Mouse (Mus musculus) heart, postnatal 0 days (tissue): ENCODE data around the gene Csnk2a1. TPM values are rescaled to one million over a fixed set of nuclear protein-coding genes. Genes with fewer than 3 reads are reported as not detected.
A peak's percentile ranks its signal among the peaks of the same experiment; 100 is the strongest.

Experiments used
- ATAC-seq: fragments of 200-750 bp; cut with Nextera tagmentation; 2 replicates; pipeline ENCODE4 v1.8.0; 2017; ENCODE audit warnings: low read depth, moderate number of reproducible peaks, moderate library complexity; ENCODE audit not compliant: insufficient read depth
- DNase-seq: peaks from one replicate; pipeline ENCODE4 v3.0.0-alpha.2; 2016; ENCODE audit warnings: low spot score
- H3K27ac ChIP-seq: fragments of 300-500 bp; sonication (generic); 2 replicates; pipeline ENCODE4 v1.5.1; 2014; ENCODE audit warnings: low read depth, mild to moderate bottlenecking
- H3K27me3 ChIP-seq: fragments of 300-500 bp; sonication (generic); 2 replicates; pipeline ENCODE4 v1.6.1; 2014; ENCODE audit warnings: low read length, mixed read lengths; ENCODE audit not compliant: control insufficient read depth, insufficient read depth
- H3K36me3 ChIP-seq: fragments of 300-500 bp; sonication (generic); replicated peaks from 2 replicates; pipeline ENCODE4 v1.6.1; 2014; ENCODE audit warnings: low read length, mixed read lengths; ENCODE audit not compliant: control insufficient read depth, insufficient read depth
- H3K4me1 ChIP-seq: fragments of 300-500 bp; sonication (generic); 2 replicates; pipeline ENCODE4 v1.6.1; 2014; ENCODE audit warnings: antibody characterized with exemption; ENCODE audit not compliant: control insufficient read depth, insufficient read depth
- H3K4me2 ChIP-seq: fragments of 300-500 bp; sonication (generic); 2 replicates; pipeline ENCODE4 v1.6.1; 2014; ENCODE audit warnings: low read depth, mild to moderate bottlenecking, low read length, moderate library complexity
- H3K4me3 ChIP-seq: fragments of 300-500 bp; sonication (generic); 2 replicates; pipeline ENCODE4 v1.5.1; 2014; ENCODE audit warnings: low read depth, low read length
- H3K9ac ChIP-seq: fragments of 300-500 bp; sonication (generic); replicated peaks from 2 replicates; pipeline ENCODE4 v1.6.1; 2014; ENCODE audit warnings: low read depth, low read length, mixed read lengths
- H3K9me3 ChIP-seq: fragments of 300-500 bp; sonication (generic); replicated peaks from 2 replicates; pipeline ENCODE4 v1.6.1; 2016; ENCODE audit warnings: low read length; ENCODE audit not compliant: control insufficient read depth
- CTCF ChIP-seq: IDR thresholded peaks from 2 replicates; pipeline ENCODE4 v1.5.1; 2016; ENCODE audit warnings: antibody characterized with exemption, control low read depth, low read depth
- EP300 ChIP-seq: IDR thresholded peaks from 2 replicates; pipeline ENCODE4 v1.6.1; 2016; ENCODE audit warnings: antibody characterized with exemption, low read depth
- WGBS: fragments of 180-500 bp; shearing (Covaris S2); extraction: QIAGEN DNeasy Blood & Tissue Kit; methylation state at CpG from one replicate; pipeline ENCODE4 v1.1.7; 2014; 5-methylcytosine and 5-hydroxymethylcytosine counted together
- polyA plus RNA-seq: library from polyadenylated mRNA; unstranded; fragments of >200 nt; fragmentation: Nextera tagmentation; extraction: Ambion mirVana; gene quantifications from 2 replicates; pipeline ENCODE4 v1.2.1, GENCODE M21; 2015
- total RNA-seq: library from RNA; depleted of rRNA; stranded (reverse); fragments of >200 nt; gene quantifications from 2 replicates; pipeline ENCODE4 v1.2.3, GENCODE M21; 2014; ENCODE audit warnings: low replicate concordance; rRNA removed

Csnk2a1 gene
- total and polyA plus RNA-seq, 2 experiments from 2014 or later = 74.4 to 89.5 TPM

DNA sequence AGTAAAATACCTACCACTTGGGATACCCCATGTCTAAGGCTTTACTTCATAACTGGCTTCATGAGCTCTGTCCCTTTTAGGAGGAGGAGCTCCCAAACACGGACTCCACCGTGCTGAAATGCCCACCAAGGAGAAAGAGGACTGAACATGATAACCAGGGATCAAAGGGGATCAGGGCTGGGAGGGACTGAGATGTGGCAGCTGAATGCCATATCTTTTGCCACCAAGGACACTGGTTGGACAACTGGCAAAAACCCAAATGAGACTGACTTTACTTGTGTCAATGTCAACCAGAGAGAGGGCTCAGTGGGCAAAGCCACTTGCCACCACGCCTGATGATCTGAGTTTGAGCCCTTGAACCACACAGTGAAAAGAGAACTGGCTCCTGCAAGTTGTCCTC, 98.2 kb downstream of the Csnk2a1 start:
- Histone ChIP-seq H3K27me3 (no peaks in the 10 kb centered on the region), H3K27ac (no peak overlapping the region)
- 80% methylated on average over 3 of the region's 3 CpGs for WGBS

DNA sequence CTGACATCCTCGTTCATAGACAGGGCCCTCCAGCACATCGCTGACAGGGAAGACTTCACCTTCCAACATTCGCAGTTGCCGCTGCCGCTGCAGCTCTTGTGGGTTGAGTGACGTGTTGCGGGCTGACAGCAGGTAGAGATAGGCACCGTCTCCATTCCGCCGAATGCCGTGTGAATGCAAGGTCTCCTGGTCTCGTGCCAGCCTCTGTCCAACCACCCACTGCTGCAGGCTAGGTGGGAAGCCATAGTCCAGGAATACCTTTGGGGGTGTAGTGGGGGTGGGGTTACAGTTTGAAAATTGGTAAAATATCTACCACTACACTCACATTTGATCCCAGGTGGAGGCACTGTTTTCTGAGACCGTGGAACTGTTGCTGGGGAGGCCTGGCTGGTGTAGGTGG, 99.5 kb downstream of the Csnk2a1 start:
- Histone ChIP-seq H3K4me3 (no peak overlapping the region), H3K9me3 (no peaks in the 10 kb centered on the region), H3K9ac (no peak overlapping the region), H3K36me3 (peaks cover 79% of the 10 kb centered on the region), H3K27ac (no peak overlapping the region), H3K27me3 (no peaks in the 10 kb centered on the region), H3K4me1 (peaks cover 6% of the 10 kb centered on the region), H3K4me2 (no peak overlapping the region)
- no peak for DNase-seq
- TF ChIP-seq CTCF (no peak), EP300 (no peak)
- ATAC-seq = no peak
- 67% methylated on average over 13 of the region's 13 CpGs for WGBS

More for the DNA sequence above, 98.2 kb downstream of the Csnk2a1 start:
- H3K4me2 ChIP-seq = no peak overlapping the region
- TF ChIP-seq EP300 (no peak), CTCF (no peak)
- H3K4me1 ChIP-seq = no peaks in the 10 kb centered on the region
- ATAC-seq (no peak), DNase-seq (no peak)
- H3K36me3 ChIP-seq = peaks cover 85% of the 10 kb centered on the region
- H3K9ac ChIP-seq = no peak overlapping the region
- H3K4me3 ChIP-seq = no peak overlapping the region
- no peaks in the 10 kb centered on the region for H3K9me3 ChIP-seq

DNA sequence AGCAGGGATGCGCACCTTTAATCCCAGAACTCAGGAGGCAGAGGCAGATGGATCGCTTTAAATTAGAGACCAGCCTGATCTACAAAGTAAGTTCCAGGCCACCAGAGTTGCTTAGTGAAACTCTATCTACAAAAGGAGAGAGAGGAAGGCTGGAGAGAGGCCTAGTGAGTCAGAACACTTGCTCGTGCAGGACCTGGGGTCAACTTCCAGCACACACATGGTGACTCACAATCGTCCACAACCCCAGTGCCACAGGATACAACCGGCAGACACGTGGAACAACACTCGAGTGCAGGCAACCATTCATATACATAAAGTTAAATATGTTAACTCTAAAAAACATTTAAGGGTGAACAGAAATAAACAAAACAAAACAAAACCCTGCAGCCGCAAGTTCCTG, 100.0 kb downstream of the Csnk2a1 start:
- Histone ChIP-seq H3K9ac (no peak overlapping the region), H3K4me3 (no peak overlapping the region), H3K4me2 (no peak overlapping the region), H3K27me3 (no peaks in the 10 kb centered on the region), H3K27ac (no peak overlapping the region; the same call in 1 of the 2 replicates), H3K36me3 (peaks cover 74% of the 10 kb centered on the region), H3K4me1 (peaks cover 11% of the 10 kb centered on the region), H3K9me3 (no peaks in the 10 kb centered on the region)
- WGBS = 70% methylated on average over 8 of the region's 8 CpGs
- no peak for TF ChIP-seq CTCF
- TF ChIP-seq EP300 = no peak
- ATAC-seq (no peak), DNase-seq (no peak)

DNA sequence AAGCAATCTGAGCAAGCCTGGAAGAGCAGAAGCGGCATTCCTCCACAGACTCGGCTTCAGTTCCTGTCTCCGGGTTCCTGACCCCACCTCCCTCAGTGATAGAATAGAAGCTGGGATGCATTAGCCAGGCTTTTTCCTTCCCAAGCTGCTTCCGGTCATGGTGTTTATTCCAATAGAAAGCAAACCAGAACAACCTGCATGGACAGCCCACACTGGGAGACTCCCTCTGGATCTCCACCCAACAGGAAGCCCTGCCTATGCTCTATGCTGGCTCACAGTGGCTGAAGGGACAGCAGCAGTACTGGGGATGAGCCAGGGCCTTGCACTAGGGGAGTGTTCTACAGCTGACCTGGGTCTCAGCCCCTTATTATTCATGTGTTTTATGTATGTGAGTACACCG, 101.3 kb downstream of the Csnk2a1 start:
- Histone ChIP-seq H3K4me1 (peaks cover 12% of the 10 kb centered on the region), H3K27ac (0 out of 2 replicates have a peak overlapping the region, but pooled peaks have one; percentile 48), H3K4me3 (no peak overlapping the region), H3K27me3 (no peaks in the 10 kb centered on the region), H3K9me3 (no peaks in the 10 kb centered on the region), H3K36me3 (peaks cover 61% of the 10 kb centered on the region), H3K4me2 (no peak overlapping the region), H3K9ac (no peak overlapping the region)
- ATAC-seq (0 out of 2 replicates have a peak, but pooled peaks have one; percentile 9), DNase-seq (no peak)
- 69% methylated on average over 5 of the region's 5 CpGs for WGBS
- TF ChIP-seq EP300 (no peak), CTCF (no peak)

DNA sequence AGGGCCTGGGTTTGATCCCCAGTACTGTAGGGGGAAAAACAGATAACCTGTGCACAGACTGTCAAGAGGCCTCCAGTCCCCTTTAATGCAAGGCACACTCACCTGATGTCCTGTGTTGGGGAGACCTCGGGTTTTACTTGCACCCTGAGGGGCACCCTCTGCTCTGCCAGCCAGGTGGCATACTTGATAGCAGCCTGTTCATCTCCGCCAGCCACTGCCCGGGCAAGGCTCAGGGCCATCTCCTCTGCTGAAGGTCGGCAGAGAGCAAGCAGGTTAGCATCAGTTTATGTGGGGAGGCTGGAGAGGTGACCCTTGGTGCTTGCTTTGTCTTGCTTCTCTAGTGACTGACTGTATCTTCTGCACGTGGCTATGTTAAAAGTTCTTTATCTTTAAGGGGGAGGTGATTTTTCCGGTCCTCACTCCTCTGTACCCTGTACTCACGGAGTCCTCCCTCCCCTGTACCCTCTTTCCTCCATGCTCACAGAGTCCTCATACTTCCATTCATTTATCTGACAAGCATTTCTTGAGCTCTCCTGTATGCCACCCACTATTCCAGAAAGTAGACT, 104.3 kb downstream of the Csnk2a1 start:
- no peak for DNase-seq
- no peak overlapping the region for H3K27ac ChIP-seq
- peak overlapping the region; percentile 77 for H3K4me3 ChIP-seq
- peaks cover 32% of the 10 kb centered on the region for H3K36me3 ChIP-seq
- peaks cover 12% of the 10 kb centered on the region for H3K4me1 ChIP-seq
- no peaks in the 10 kb centered on the region for H3K27me3 ChIP-seq
- WGBS = 40% methylated on average over 7 of the region's 7 CpGs
- ATAC-seq = no peak
- no peaks in the 10 kb centered on the region for H3K9me3 ChIP-seq
- peak overlapping the region; percentile 75; the same call in 1 of the 2 replicates for H3K9ac ChIP-seq
- H3K4me2 ChIP-seq = peak overlapping the region; percentile 83
- TF ChIP-seq CTCF (no peak), EP300 (no peak)

Other genes with a start within 250 kb of the Csnk2a1 start
- gene Fam110a, start 246.6 kb upstream of the Csnk2a1 start, total RNA-seq = 3.0 and 11.7 TPM in 2 replicates
- 5.7 and 6.2 TPM in 2 replicates for gene Fam110a, start 246.6 kb upstream of the Csnk2a1 start, polyA plus RNA-seq
- gene Slc52a3, start 230.3 kb upstream of the Csnk2a1 start, total RNA-seq = 6.6 TPM in 1 of 2 replicates, not detected in the other
- 0.44 and 0.68 TPM in 2 replicates for gene Slc52a3, start 230.3 kb upstream of the Csnk2a1 start, polyA plus RNA-seq
- not detected in 2 replicates for gene Scrt2, start 145.3 kb upstream of the Csnk2a1 start, total RNA-seq
- gene Scrt2, start 145.3 kb upstream of the Csnk2a1 start, polyA plus RNA-seq = not detected in 2 replicates
- gene Srxn1, start 121.3 kb upstream of the Csnk2a1 start, total RNA-seq = 10.9 and 13.7 TPM in 2 replicates
- gene Srxn1, start 121.3 kb upstream of the Csnk2a1 start, polyA plus RNA-seq = 9.5 and 10.2 TPM in 2 replicates
- 32.5 and 36.8 TPM in 2 replicates for gene Tcf15, start 83.3 kb upstream of the Csnk2a1 start, total RNA-seq
- 23.0 and 23.2 TPM in 2 replicates for gene Tcf15, start 83.3 kb upstream of the Csnk2a1 start, polyA plus RNA-seq
- gene Tbc1d20, start 67.0 kb downstream of the Csnk2a1 start, total RNA-seq = 60.9 and 65.8 TPM in 2 replicates
- 22.8 and 23.7 TPM in 2 replicates for gene Tbc1d20, start 67.0 kb downstream of the Csnk2a1 start, polyA plus RNA-seq
- 104 and 112 TPM in 2 replicates for gene Rbck1, start 105.8 kb downstream of the Csnk2a1 start, total RNA-seq
- 52.0 and 54.4 TPM in 2 replicates for gene Rbck1, start 105.8 kb downstream of the Csnk2a1 start, polyA plus RNA-seq
- gene Trib3, start 117.2 kb downstream of the Csnk2a1 start, total RNA-seq = 0.39 TPM in 1 of 2 replicates, not detected in the other
- 2.5 and 2.6 TPM in 2 replicates for gene Trib3, start 117.2 kb downstream of the Csnk2a1 start, polyA plus RNA-seq
- gene Nrsn2, start 149.8 kb downstream of the Csnk2a1 start, total RNA-seq = not detected in 2 replicates
- gene Nrsn2, start 149.8 kb downstream of the Csnk2a1 start, polyA plus RNA-seq = 0.12 and 0.33 TPM in 2 replicates
- gene Sox12, start 171.2 kb downstream of the Csnk2a1 start, total RNA-seq = 19.9 and 30.0 TPM in 2 replicates
- gene Sox12, start 171.2 kb downstream of the Csnk2a1 start, polyA plus RNA-seq = 5.0 and 5.5 TPM in 2 replicates
- gene Zcchc3, start 188.2 kb downstream of the Csnk2a1 start, total RNA-seq = 21.1 and 27.2 TPM in 2 replicates
- gene Zcchc3, start 188.2 kb downstream of the Csnk2a1 start, polyA plus RNA-seq = 18.3 and 20.6 TPM in 2 replicates
- 0.15 and 1.7 TPM in 2 replicates for gene 6820408C15Rik, start 188.7 kb downstream of the Csnk2a1 start, total RNA-seq
- 5.4 and 5.6 TPM in 2 replicates for gene 6820408C15Rik, start 188.7 kb downstream of the Csnk2a1 start, polyA plus RNA-seq
- not detected in 2 replicates for gene Defb23, start 237.8 kb downstream of the Csnk2a1 start, total RNA-seq
- gene Defb23, start 237.8 kb downstream of the Csnk2a1 start, polyA plus RNA-seq = not detected in 2 replicates